Mouse (Mus musculus) forebrain, embryonic 14.5 days (tissue): ENCODE measurements around the gene Zdhhc12. TPM values are rescaled to one million over a fixed set of nuclear protein-coding genes. Genes with fewer than 3 reads are reported as not detected.
"Not testable (repeated sequence)": the region's sequence is repeated elsewhere in the genome, so short reads cannot be mapped to it uniquely, and the experiment has no call there.

ENCODE experiments used
- ATAC-seq: fragments of 200-750 bp; cut with Nextera tagmentation; 2 replicates; pipeline ENCODE4 v1.8.0; 2017; ENCODE audit warnings: mild to moderate bottlenecking, moderate library complexity
- DNase-seq: peaks from one replicate; pipeline ENCODE4 v3.0.0-alpha.2; 2015; ENCODE audit warnings: low spot score
- H3K27ac ChIP-seq: fragments of 300-500 bp; sonication (generic); 2 replicates; pipeline ENCODE4 v1.5.1; 2014; ENCODE audit warnings: low read depth, mild to moderate bottlenecking, control low read depth, low read length, moderate library complexity
- H3K27me3 ChIP-seq: fragments of 300-500 bp; sonication (generic); replicated peaks from 2 replicates; pipeline ENCODE4 v1.6.1; 2014; ENCODE audit warnings: low read length, control low read depth, mixed read lengths; ENCODE audit not compliant: control insufficient read depth, insufficient read depth
- H3K36me3 ChIP-seq: fragments of 300-500 bp; sonication (generic); 2 replicates; pipeline ENCODE4 v1.6.1; 2014; ENCODE audit warnings: low read length, control low read depth; ENCODE audit not compliant: control insufficient read depth, insufficient read depth
- H3K4me1 ChIP-seq: fragments of 300-500 bp; sonication (generic); 2 replicates; pipeline ENCODE4 v1.6.1; 2014; ENCODE audit warnings: antibody characterized with exemption, low read length, control low read depth; ENCODE audit not compliant: control insufficient read depth, insufficient read depth
- H3K4me2 ChIP-seq: fragments of 300-500 bp; sonication (generic); 2 replicates; pipeline ENCODE4 v1.6.1; 2014; ENCODE audit warnings: mild to moderate bottlenecking, control low read depth, low read length
- H3K4me3 ChIP-seq: fragments of 300-500 bp; sonication (generic); 2 replicates; pipeline ENCODE4 v1.5.1; 2014; ENCODE audit warnings: low read depth, low read length, control low read depth
- H3K9ac ChIP-seq: fragments of 300-500 bp; sonication (generic); 2 replicates; pipeline ENCODE4 v1.6.1; 2014; ENCODE audit warnings: mild to moderate bottlenecking, low read length, control low read depth, moderate library complexity
- H3K9me3 ChIP-seq: fragments of 300-500 bp; sonication (generic); replicated peaks from 2 replicates; pipeline ENCODE4 v1.6.1; 2016; ENCODE audit warnings: low read length, control low read depth, mixed read lengths; ENCODE audit not compliant: control insufficient read depth
- WGBS: fragments of 180-500 bp; shearing (Covaris S2); extraction: QIAGEN DNeasy Blood & Tissue Kit; methylation state at CpG from one replicate; pipeline ENCODE4 v1.1.7; 2014; 5-methylcytosine and 5-hydroxymethylcytosine counted together
- polyA plus RNA-seq: library from polyadenylated mRNA; unstranded; fragments of >200 nt; fragmentation: Nextera tagmentation; extraction: Ambion mirVana; gene quantifications from 2 replicates; pipeline ENCODE4 v1.2.1, GENCODE M21; 2014

The Zdhhc12 gene
- polyA plus RNA-seq, 1 experiment from 2014 or later: 24.1 TPM

DNA sequence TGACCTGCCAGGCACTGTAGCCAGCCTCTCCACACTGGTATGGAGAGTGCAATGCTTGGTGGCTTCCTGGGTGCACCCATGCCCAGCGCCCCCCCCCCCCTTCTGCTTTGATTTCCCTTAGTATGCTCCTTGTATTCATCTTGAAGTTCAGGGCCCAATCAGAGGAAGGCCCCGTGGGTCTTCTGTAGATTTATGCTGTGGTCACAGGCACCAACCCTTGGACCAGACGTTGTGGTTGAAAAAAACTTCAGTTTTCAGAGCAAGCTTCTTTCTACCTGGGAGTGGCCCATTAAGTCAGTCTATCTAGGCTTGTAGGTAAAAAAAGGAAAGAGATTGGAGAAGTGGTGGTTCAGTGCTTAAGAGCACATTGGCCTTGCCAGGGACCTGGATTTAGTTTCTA lies 29.7 kb downstream of the Zdhhc12 start:
- Histone ChIP-seq H3K27me3 (no peaks in the 10 kb centered on the region), H3K4me3 (peak overlapping the region; percentile 52), H3K4me2 (peak overlapping the region; percentile 87), H3K4me1 (peaks cover 28% of the 10 kb centered on the region), H3K9me3 (no peaks in the 10 kb centered on the region), H3K36me3 (peaks cover 9% of the 10 kb centered on the region), H3K27ac (no peak overlapping the region), H3K9ac (peak overlapping the region; percentile 63; the same call in 1 of the 2 replicates)
- ATAC-seq: no peak
- 10% methylated on average over 3 of the region's 3 CpGs for WGBS
- DNase-seq: no peak

DNA sequence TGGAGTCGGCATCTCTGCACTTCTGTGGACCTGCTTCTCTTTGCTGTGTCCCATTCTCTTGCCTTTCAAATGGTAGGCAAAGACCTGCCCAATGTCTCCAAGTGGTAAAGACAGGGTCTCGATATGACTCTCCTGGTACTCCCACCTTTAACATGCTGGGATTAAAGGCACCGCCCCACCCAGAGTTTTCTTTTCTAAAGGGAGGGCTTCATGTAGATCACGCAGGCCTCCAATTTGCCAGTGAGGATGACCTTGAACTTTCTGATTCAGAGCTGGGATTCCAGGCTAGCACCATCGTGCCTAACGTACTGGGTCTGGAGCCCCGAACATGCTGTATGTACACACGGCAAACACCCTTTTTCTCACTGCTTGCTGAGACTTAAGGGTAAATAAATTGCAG lies 30.2 kb downstream of the Zdhhc12 start:
- 3% methylated on average over 8 of the region's 8 CpGs for WGBS
- ATAC-seq: no peak
- peaks cover 26% of the 10 kb centered on the region for H3K4me1 ChIP-seq

DNA sequence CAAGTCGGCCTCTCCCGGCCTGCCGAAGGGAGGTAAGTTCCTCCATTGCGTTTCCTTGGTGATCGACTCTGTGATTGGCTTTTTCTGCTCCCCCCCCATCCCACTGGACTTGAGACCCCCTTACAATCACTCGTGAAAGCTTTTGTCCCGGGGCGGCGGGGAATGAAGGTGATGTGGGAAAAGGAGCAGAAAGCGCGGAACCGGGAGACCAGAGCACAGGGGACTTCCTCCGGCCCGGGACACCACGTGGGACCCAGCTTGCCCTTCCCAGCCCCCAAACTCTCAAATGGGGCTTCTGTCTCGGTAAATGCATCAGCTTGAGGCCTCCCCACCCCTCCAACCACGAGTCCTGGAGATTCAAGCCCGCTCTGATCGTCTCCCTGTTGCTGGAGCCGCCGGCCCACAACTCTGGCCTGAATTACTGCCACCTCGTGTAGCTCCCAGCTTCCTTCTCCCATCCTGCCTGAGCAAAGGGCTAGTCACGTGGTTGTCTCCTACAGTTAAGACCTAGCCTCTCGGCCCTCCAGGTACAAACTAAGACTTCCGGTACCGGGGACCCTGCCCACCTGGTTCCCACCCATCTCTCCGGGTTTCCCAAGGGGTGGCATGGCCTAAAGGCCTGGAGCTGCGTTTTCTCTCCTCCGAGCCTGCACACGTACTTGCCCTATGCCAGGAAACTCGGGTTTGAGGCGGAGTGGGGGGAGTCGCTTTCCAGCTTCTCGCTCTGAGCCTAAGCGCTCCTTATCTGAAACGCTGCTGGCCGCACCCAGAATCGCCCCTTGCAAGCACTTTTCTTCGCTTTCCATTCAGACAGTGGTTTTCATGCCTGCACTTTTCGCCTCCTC lies 31.0 kb downstream of the Zdhhc12 start:
- Histone ChIP-seq H3K9ac (peak overlapping the region; percentile 63), H3K9me3 (no peaks in the 10 kb centered on the region), H3K4me3 (peak overlapping the region; percentile 52), H3K27me3 (no peaks in the 10 kb centered on the region), H3K27ac (peak overlapping the region; percentile 84), H3K4me2 (peak overlapping the region; percentile 87), H3K36me3 (no peaks in the 10 kb centered on the region), H3K4me1 (peaks cover 22% of the 10 kb centered on the region)
- DNase-seq: peak; percentile 66
- no peak for ATAC-seq
- WGBS: under 1% methylated on average over 40 of the region's 40 CpGs

More for the DNA sequence above, 30.2 kb downstream of the Zdhhc12 start:
- Histone ChIP-seq H3K4me2 (peak overlapping the region; percentile 87), H3K9ac (peak overlapping the region; percentile 63), H3K27me3 (no peaks in the 10 kb centered on the region), H3K4me3 (peak overlapping the region; percentile 52), H3K36me3 (peaks cover 4% of the 10 kb centered on the region), H3K27ac (peak overlapping the region; percentile 84; the same call in 1 of the 2 replicates), H3K9me3 (no peaks in the 10 kb centered on the region)
- DNase-seq: no peak

DNA sequence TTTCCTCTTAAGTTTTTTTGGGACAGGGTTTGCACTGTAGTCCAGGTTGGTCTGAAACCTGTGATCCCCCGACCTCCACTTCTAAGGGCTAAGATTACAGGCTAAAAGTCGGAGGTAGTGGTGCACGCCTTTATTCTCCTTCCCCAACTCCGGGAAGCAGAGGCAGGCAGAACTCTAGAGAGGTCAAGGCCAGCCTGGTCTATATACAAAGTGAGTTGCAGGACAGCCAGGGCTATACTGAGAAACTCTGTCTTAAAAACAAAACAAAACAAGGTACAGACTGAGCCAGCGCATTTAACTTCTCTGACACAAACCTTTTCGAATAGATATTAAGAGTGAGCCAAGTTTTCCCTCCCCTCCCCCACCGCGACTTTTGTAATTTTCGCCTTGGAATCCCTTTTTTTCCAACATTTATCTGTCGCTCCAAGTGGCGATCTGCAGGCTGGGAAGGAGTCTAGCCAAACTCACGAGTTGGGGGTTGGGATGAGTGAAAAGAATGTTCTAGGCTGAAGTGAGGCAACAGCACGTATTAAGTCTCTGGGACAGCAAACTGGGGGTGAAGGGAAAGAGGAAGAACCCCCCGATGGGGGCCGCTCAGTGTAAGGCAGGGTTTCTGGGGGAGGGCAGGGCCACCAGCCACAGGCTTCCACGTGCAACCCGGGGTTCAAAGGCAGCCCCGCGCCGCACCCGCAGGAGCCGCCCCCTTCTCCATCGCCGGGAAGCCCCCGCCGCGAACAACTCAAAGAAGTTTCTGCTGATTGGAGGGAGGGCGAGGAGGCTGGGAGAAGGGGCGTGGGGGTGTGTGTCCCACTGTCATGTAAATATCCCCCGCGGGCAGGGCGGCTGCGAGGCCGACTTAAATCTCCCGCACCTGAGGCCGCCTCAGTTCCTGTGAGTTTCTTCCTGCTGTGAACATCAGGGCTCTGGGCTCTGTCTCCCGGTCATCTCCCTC lies 32.0 kb downstream of the Zdhhc12 start:
- no peaks in the 10 kb centered on the region for H3K36me3 ChIP-seq
- peak; percentile 70 for DNase-seq
- no peaks in the 10 kb centered on the region for H3K9me3 ChIP-seq
- H3K4me2 ChIP-seq: peak overlapping the region; percentile 87
- WGBS: 7% methylated on average over 33 of the region's 37 CpGs
- peak overlapping the region; percentile 63 for H3K9ac ChIP-seq
- no peaks in the 10 kb centered on the region for H3K27me3 ChIP-seq
- peak overlapping the region; percentile 84 for H3K27ac ChIP-seq
- no peak for ATAC-seq
- peak overlapping the region; percentile 52 for H3K4me3 ChIP-seq
- H3K4me1 ChIP-seq: peaks cover 22% of the 10 kb centered on the region

DNA sequence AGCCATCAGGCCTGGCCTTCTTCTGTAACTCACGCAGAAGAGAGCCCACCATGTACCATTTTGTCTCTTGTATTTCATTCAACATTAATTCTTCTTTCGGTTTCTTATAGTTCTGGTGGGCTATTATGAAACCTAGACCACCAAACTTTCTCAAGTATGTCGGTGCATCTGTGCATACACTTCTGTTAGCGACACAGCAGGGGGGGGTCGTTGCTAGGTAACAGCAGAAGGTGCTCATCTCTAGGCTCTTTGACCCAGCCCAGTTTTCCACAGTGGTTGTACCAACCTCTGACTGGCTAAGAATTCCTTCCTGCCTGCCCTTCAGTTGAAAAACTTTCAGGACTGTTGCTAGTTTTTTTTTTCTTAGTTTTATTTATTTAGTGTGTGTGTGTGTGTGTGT lies 35.0 kb downstream of the Zdhhc12 start:
- 30% methylated on average over 5 of the region's 5 CpGs for WGBS
- Histone ChIP-seq H3K27ac (no peak overlapping the region), H3K9me3 (no peaks in the 10 kb centered on the region), H3K4me2 (no peak overlapping the region), H3K9ac (no peak overlapping the region), H3K4me3 (no peak overlapping the region), H3K27me3 (no peaks in the 10 kb centered on the region), H3K4me1 (peaks cover 12% of the 10 kb centered on the region), H3K36me3 (no peaks in the 10 kb centered on the region)
- ATAC-seq (no peak), DNase-seq (no peak)

DNA sequence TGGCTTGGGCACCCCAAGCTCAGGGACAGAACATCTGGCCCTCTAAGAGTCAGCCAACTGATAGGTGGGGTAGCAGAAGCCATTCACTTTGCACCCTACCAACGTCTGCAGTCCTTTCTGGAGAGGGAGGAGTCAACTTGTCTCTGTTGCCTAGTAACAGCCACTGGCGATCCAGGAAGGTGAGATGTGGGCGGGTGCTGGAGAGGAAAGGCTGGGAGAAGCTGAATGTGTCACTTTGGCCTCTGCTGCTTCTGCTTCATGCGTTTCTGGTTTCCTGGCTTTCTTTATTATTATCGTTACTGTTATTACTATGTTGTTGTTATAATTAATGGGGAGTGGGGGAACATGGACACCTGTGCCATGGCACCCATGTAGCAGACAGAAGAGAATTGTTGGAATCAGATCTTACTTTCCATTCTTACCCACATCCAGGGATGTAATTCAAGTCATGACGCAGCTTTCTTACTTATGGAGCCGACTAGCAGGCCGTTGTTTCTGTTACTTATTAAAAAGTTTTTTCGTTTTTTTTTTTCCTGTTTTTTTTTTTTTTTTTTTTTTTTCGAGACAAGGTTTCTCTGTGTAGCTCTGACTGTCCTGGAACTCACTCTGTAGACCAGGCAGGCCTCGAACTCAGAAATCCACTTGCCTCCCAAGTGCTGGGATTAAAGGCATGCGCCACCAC lies 36.1 kb downstream of the Zdhhc12 start, which contains the start of gene Set:
Gene Set, plus strand, starts transcription at position 156 of the 682 bp plus-strand sequence.
- no peaks in the 10 kb centered on the region for H3K36me3 ChIP-seq
- H3K9ac ChIP-seq: no peak within 1 kb of the TSS
- H3K4me3 ChIP-seq: no peak within 1 kb of the TSS
- no peak within 1 kb of the TSS for H3K4me2 ChIP-seq
- no peaks in the 10 kb centered on the region for H3K9me3 ChIP-seq
- WGBS: 46% methylated on average over 12 of the region's 12 CpGs
- H3K27ac ChIP-seq: no peak within 1 kb of the TSS
- peaks cover 7% of the 10 kb centered on the region for H3K4me1 ChIP-seq
- peak; percentile 19 for DNase-seq
- no peak for ATAC-seq
- H3K27me3 ChIP-seq: no peaks in the 10 kb centered on the region

DNA sequence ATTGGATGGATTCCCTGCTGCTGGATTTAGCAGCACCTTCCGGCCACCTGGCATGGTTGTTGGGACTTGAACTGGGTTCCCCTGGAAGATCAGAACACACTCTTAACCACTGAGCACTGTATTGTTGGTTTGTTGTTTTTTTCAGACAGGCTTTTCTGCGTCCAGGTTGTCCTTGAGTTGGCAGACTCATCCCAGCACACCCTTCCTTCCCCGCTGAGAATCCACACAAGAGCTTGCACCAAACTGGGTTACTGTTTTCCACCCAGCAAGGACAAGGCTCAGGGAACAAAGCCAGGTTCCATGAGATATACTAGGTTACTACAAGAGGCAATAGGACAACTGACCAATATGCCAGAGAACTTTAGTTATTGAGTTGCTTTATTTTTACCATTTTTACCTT lies 36.7 kb downstream of the Zdhhc12 start:
- 82% methylated on average over 3 of the region's 3 CpGs for WGBS

DNA sequence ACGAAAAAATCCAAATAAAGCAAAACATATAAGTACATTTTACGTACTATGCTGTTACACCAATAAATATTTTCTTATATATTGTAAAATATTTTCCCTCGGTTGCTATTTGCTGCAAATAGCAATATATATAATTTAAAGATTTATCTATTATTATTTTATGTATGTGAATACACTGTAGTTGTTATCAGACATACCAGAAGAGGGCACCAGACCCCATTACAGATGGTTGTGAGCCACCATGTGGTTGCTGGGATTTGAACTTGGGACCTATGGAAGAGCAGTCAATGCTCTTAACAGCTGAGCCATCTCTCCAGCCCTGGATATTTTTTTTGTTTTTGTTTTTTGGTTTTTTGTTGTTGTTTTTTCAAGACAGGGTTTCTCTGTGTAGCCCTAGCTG lies 38.1 kb downstream of the Zdhhc12 start:
- WGBS: 90% methylated on average over 3 of the region's 3 CpGs
- H3K27me3 ChIP-seq, ATAC-seq: not testable (repeated sequence)

More for the DNA sequence above, 36.7 kb downstream of the Zdhhc12 start:
- no peak overlapping the region for H3K4me2 ChIP-seq
- no peak overlapping the region for H3K4me3 ChIP-seq
- no peaks in the 10 kb centered on the region for H3K27me3 ChIP-seq
- H3K4me1 ChIP-seq: peaks cover 6% of the 10 kb centered on the region
- H3K36me3 ChIP-seq: no peaks in the 10 kb centered on the region
- no peaks in the 10 kb centered on the region for H3K9me3 ChIP-seq
- DNase-seq (no peak), ATAC-seq (no peak)
- no peak overlapping the region for H3K27ac ChIP-seq
- no peak overlapping the region for H3K9ac ChIP-seq

More for the DNA sequence above, 38.1 kb downstream of the Zdhhc12 start:
- H3K27ac ChIP-seq, H3K9me3 ChIP-seq, H3K36me3 ChIP-seq, H3K4me3 ChIP-seq, H3K4me2 ChIP-seq, DNase-seq, H3K9ac ChIP-seq, H3K4me1 ChIP-seq: not testable (repeated sequence)
